Mouse (Mus musculus) embryonic facial prominence, embryonic 15.5 days (tissue): ENCODE results near the gene Wdr37. TPM values are rescaled to one million over a fixed set of nuclear protein-coding genes. Genes with fewer than 3 reads are reported as not detected.

Experiments used
- ATAC-seq: fragments of 200-750 bp; cut with Nextera tagmentation; 2 replicates; pipeline ENCODE4 v1.8.0; 2017; ENCODE audit warnings: low read depth, moderate TSS enrichment; ENCODE audit not compliant: insufficient number of reproducible peaks, low FRiP score, low TSS enrichment
- H3K27ac ChIP-seq: fragments of 300-500 bp; sonication (generic); replicated peaks from 2 replicates; pipeline ENCODE4 v1.5.1; 2015; ENCODE audit warnings: mild to moderate bottlenecking, inconsistent platforms
- H3K27me3 ChIP-seq: fragments of 300-500 bp; sonication (generic); 2 replicates; pipeline ENCODE4 v1.6.1; 2015; ENCODE audit warnings: inconsistent platforms
- H3K36me3 ChIP-seq: fragments of 300-500 bp; sonication (generic); 2 replicates; pipeline ENCODE4 v1.6.1; 2015; ENCODE audit warnings: mild to moderate bottlenecking, inconsistent platforms
- H3K4me1 ChIP-seq: fragments of 300-500 bp; sonication (generic); 2 replicates; pipeline ENCODE4 v1.6.1; 2015; ENCODE audit warnings: inconsistent platforms
- H3K4me2 ChIP-seq: fragments of 300-500 bp; sonication (generic); replicated peaks from 2 replicates; pipeline ENCODE4 v1.6.1; 2015; ENCODE audit warnings: mild to moderate bottlenecking, inconsistent platforms
- H3K4me3 ChIP-seq: fragments of 300-500 bp; sonication (generic); replicated peaks from 2 replicates; pipeline ENCODE4 v1.5.1; 2015; ENCODE audit warnings: mild to moderate bottlenecking, inconsistent platforms
- H3K9ac ChIP-seq: fragments of 300-500 bp; sonication (generic); 2 replicates; pipeline ENCODE4 v1.6.1; 2015; ENCODE audit warnings: inconsistent platforms
- H3K9me3 ChIP-seq: fragments of 300-500 bp; sonication (generic); replicated peaks from 2 replicates; pipeline ENCODE4 v1.6.1; 2016; ENCODE audit warnings: inconsistent platforms
- WGBS: fragments of 180-500 bp; shearing (Covaris S2); methylation state at CpG from one replicate; pipeline ENCODE4 v1.1.7; 2015; 5-methylcytosine and 5-hydroxymethylcytosine counted together
- polyA plus RNA-seq: library from polyadenylated mRNA; unstranded; fragments of >200 nt; fragmentation: Nextera tagmentation; extraction: Ambion mirVana; gene quantifications from 2 replicates; pipeline ENCODE4 v1.2.1, GENCODE M21; 2015

Gene Wdr37
- polyA plus RNA-seq, 1 experiment from 2014 or later, result 17.7 TPM

GRCm38 (mm10) chr13:8839937-8840336 is 31.8 kb downstream of the Wdr37 start:
- H3K9ac ChIP-seq, result no peak overlapping the region
- WGBS, result 91% methylated on average over 6 of the region's 6 CpGs
- H3K4me3 ChIP-seq, result no peak overlapping the region
- H3K9me3 ChIP-seq, result no peaks in the 10 kb centered on the region
- H3K36me3 ChIP-seq, result peaks cover 66% of the 10 kb centered on the region
- no peak for ATAC-seq
- H3K4me1 ChIP-seq, result no peaks in the 10 kb centered on the region
- no peak overlapping the region for H3K27ac ChIP-seq
- H3K4me2 ChIP-seq, result no peak overlapping the region
- H3K27me3 ChIP-seq, result no peaks in the 10 kb centered on the region

GRCm38 (mm10) chr13:8839111-8839510 is 32.6 kb downstream of the Wdr37 start:
- no peak for ATAC-seq
- Histone ChIP-seq H3K4me1 (no peaks in the 10 kb centered on the region), H3K27ac (no peak overlapping the region), H3K9ac (no peak overlapping the region), H3K4me3 (no peak overlapping the region), H3K27me3 (no peaks in the 10 kb centered on the region), H3K4me2 (no peak overlapping the region), H3K36me3 (peaks cover 72% of the 10 kb centered on the region), H3K9me3 (no peaks in the 10 kb centered on the region)
- WGBS, result 86% methylated on average over 10 of the region's 10 CpGs

GRCm38 (mm10) chr13:8838394-8838793 is 33.3 kb downstream of the Wdr37 start:
- H3K4me2 ChIP-seq, result no peak overlapping the region

GRCm38 (mm10) chr13:8834573-8834972 is 37.1 kb downstream of the Wdr37 start:
- 84% methylated on average over 5 of the region's 5 CpGs for WGBS
- H3K36me3 ChIP-seq, result peaks cover 51% of the 10 kb centered on the region
- H3K9me3 ChIP-seq, result no peaks in the 10 kb centered on the region
- no peak for ATAC-seq
- H3K4me2 ChIP-seq, result no peak overlapping the region
- no peaks in the 10 kb centered on the region for H3K27me3 ChIP-seq
- no peak overlapping the region for H3K27ac ChIP-seq
- H3K4me3 ChIP-seq, result no peak overlapping the region
- no peak overlapping the region for H3K9ac ChIP-seq
- no peaks in the 10 kb centered on the region for H3K4me1 ChIP-seq

More at GRCm38 (mm10) chr13:8838394-8838793, 33.3 kb downstream of the Wdr37 start:
- no peaks in the 10 kb centered on the region for H3K4me1 ChIP-seq
- no peak overlapping the region for H3K9ac ChIP-seq
- H3K27ac ChIP-seq, result no peak overlapping the region
- peaks cover 72% of the 10 kb centered on the region for H3K36me3 ChIP-seq
- no peaks in the 10 kb centered on the region for H3K9me3 ChIP-seq
- WGBS, result 82% methylated on average over 3 of the region's 3 CpGs
- no peak overlapping the region for H3K4me3 ChIP-seq
- H3K27me3 ChIP-seq, result no peaks in the 10 kb centered on the region
- no peak for ATAC-seq

- H3K9me3 ChIP-seq, result no peaks in the 10 kb centered on the region
- no peaks in the 10 kb centered on the region for H3K27me3 ChIP-seq
- no peak overlapping the region for H3K4me2 ChIP-seq
- no peaks in the 10 kb centered on the region for H3K4me1 ChIP-seq
- H3K4me3 ChIP-seq, result no peak overlapping the region
- H3K36me3 ChIP-seq, result peaks cover 44% of the 10 kb centered on the region
- H3K9ac ChIP-seq, result no peak overlapping the region
- H3K27ac ChIP-seq, result no peak overlapping the region
- ATAC-seq, result no peak
- 77% methylated on average over 7 of the region's 7 CpGs for WGBS
Measured at GRCm38 (mm10) chr13:8831546-8832251, 40.0 kb downstream of the Wdr37 start.

GRCm38 (mm10) chr13:8830696-8831095 is 41.0 kb downstream of the Wdr37 start:
- Histone ChIP-seq H3K9me3 (no peaks in the 10 kb centered on the region), H3K4me1 (no peaks in the 10 kb centered on the region), H3K36me3 (peaks cover 35% of the 10 kb centered on the region), H3K9ac (no peak overlapping the region), H3K4me3 (no peak overlapping the region), H3K27me3 (no peaks in the 10 kb centered on the region), H3K4me2 (no peak overlapping the region), H3K27ac (no peak overlapping the region)
- no peak for ATAC-seq

GRCm38 (mm10) chr13:8829784-8830183 is 41.9 kb downstream of the Wdr37 start:
- no peak overlapping the region for H3K27ac ChIP-seq
- H3K27me3 ChIP-seq, result no peaks in the 10 kb centered on the region
- no peak overlapping the region for H3K4me3 ChIP-seq
- no peaks in the 10 kb centered on the region for H3K9me3 ChIP-seq
- no peaks in the 10 kb centered on the region for H3K4me1 ChIP-seq
- peaks cover 28% of the 10 kb centered on the region for H3K36me3 ChIP-seq
- ATAC-seq, result no peak
- H3K4me2 ChIP-seq, result no peak overlapping the region
- 66% methylated on average over 5 of the region's 5 CpGs for WGBS
- no peak overlapping the region for H3K9ac ChIP-seq

GRCm38 (mm10) chr13:8828946-8829345 is 42.8 kb downstream of the Wdr37 start:
- H3K4me3 ChIP-seq, result no peak overlapping the region

GRCm38 (mm10) chr13:8823546-8823945 is 48.2 kb downstream of the Wdr37 start:
- ATAC-seq, result no peak
- Histone ChIP-seq H3K27ac (no peak overlapping the region), H3K9ac (no peak overlapping the region), H3K4me1 (no peaks in the 10 kb centered on the region), H3K36me3 (peaks cover 42% of the 10 kb centered on the region), H3K27me3 (no peaks in the 10 kb centered on the region), H3K4me2 (no peak overlapping the region), H3K9me3 (no peaks in the 10 kb centered on the region), H3K4me3 (no peak overlapping the region)
- WGBS, result 85% methylated on average over 8 of the region's 8 CpGs

More at GRCm38 (mm10) chr13:8828946-8829345, 42.8 kb downstream of the Wdr37 start:
- ATAC-seq, result no peak
- Histone ChIP-seq H3K9me3 (no peaks in the 10 kb centered on the region), H3K27ac (no peak overlapping the region), H3K4me1 (no peaks in the 10 kb centered on the region), H3K36me3 (peaks cover 20% of the 10 kb centered on the region), H3K4me2 (no peak overlapping the region), H3K9ac (no peak overlapping the region), H3K27me3 (no peaks in the 10 kb centered on the region)
- WGBS, result 93% methylated on average over 1 of the region's 1 CpGs

GRCm38 (mm10) chr13:8823120-8823519 is 48.6 kb downstream of the Wdr37 start:
- Histone ChIP-seq H3K9me3 (no peaks in the 10 kb centered on the region), H3K4me1 (no peaks in the 10 kb centered on the region), H3K4me3 (no peak overlapping the region), H3K4me2 (no peak overlapping the region), H3K27me3 (no peaks in the 10 kb centered on the region), H3K9ac (no peak overlapping the region), H3K36me3 (peaks cover 42% of the 10 kb centered on the region), H3K27ac (no peak overlapping the region)
- no peak for ATAC-seq
- 87% methylated on average over 6 of the region's 6 CpGs for WGBS

- Histone ChIP-seq H3K9ac (no peak overlapping the region), H3K27me3 (no peaks in the 10 kb centered on the region), H3K4me1 (no peaks in the 10 kb centered on the region), H3K4me3 (no peak overlapping the region), H3K4me2 (no peak overlapping the region), H3K9me3 (no peaks in the 10 kb centered on the region), H3K27ac (no peak overlapping the region), H3K36me3 (peaks cover 46% of the 10 kb centered on the region)
- no peak for ATAC-seq
- 92% methylated on average over 4 of the region's 4 CpGs for WGBS
Measured at GRCm38 (mm10) chr13:8822201-8822600, 49.5 kb downstream of the Wdr37 start.

GRCm38 (mm10) chr13:8805931-8806330 is 65.8 kb downstream of the Wdr37 start:
- H3K27me3 ChIP-seq, result no peaks in the 10 kb centered on the region
- no peak overlapping the region for H3K27ac ChIP-seq
- H3K36me3 ChIP-seq, result peaks cover 12% of the 10 kb centered on the region; the same call in 1 of the 2 replicates
- no peak for ATAC-seq
- 88% methylated on average over 2 of the region's 2 CpGs for WGBS
- H3K4me1 ChIP-seq, result no peaks in the 10 kb centered on the region
- H3K9me3 ChIP-seq, result no peaks in the 10 kb centered on the region
- no peak overlapping the region for H3K4me2 ChIP-seq
- H3K9ac ChIP-seq, result no peak overlapping the region
- H3K4me3 ChIP-seq, result no peak overlapping the region
